Mouse (Mus musculus) T-helper 2 cell (primary cell): ENCODE data around the gene Gm5767.

ENCODE experiments used
- in situ Hi-C: fragments of 300-600 bp; cut with MboI, MseI; formaldehyde crosslinking; loops from one replicate; pipeline ENCODE4 v1.15.1; 2025; ENCODE audit warnings: high pct_unique_total_duplicates

Gene Gm5767

GRCm38 (mm10) chr16:8680470-8680869 lies at the start of gene Gm5767:
Gene Gm5767 (plus strand): TSS chr16:8680770.
- in situ Hi-C loops: no loop called here

GRCm38 (mm10) chr16:8631428-8631827 lies 49.1 kb upstream of the Gm5767 start:
- in situ Hi-C loops: no loop called here

GRCm38 (mm10) chr16:8636867-8637216 lies 43.7 kb upstream of the Gm5767 start:
- in situ Hi-C loops: no loop called here

- in situ Hi-C loops: no loop called here
Measured at GRCm38 (mm10) chr16:8637217-8638051, 43.1 kb upstream of the Gm5767 start, which contains the start of the genes Pmm2 and Tmem186. Gene Pmm2 (plus strand): TSS chr16:8637674. Gene Tmem186 (minus strand): TSS chr16:8637712.

- in situ Hi-C loops: no loop called here
Measured at GRCm38 (mm10) chr16:8638131-8638530, 42.4 kb upstream of the Gm5767 start.

GRCm38 (mm10) chr16:8639466-8640191 lies 40.9 kb upstream of the Gm5767 start:
- in situ Hi-C loops: no loop called here

- in situ Hi-C loops: no loop called here
Measured at GRCm38 (mm10) chr16:8643855-8644254, 36.7 kb upstream of the Gm5767 start.

GRCm38 (mm10) chr16:8645546-8645945 lies 35.0 kb upstream of the Gm5767 start:
- in situ Hi-C loops: no loop called here

GRCm38 (mm10) chr16:8650007-8650406 lies 30.6 kb upstream of the Gm5767 start:
- in situ Hi-C loops: no loop called here

- in situ Hi-C loops: no loop called here
Measured at GRCm38 (mm10) chr16:8655108-8655507, 25.5 kb upstream of the Gm5767 start.

- in situ Hi-C loops: no loop called here
Measured at GRCm38 (mm10) chr16:8655599-8655998, 25.0 kb upstream of the Gm5767 start.

- in situ Hi-C loops: no loop called here
Measured at GRCm38 (mm10) chr16:8656256-8656655, 24.3 kb upstream of the Gm5767 start.

- in situ Hi-C loops: no loop called here
Measured at GRCm38 (mm10) chr16:8658349-8658748, 22.2 kb upstream of the Gm5767 start.

- in situ Hi-C loops: no loop called here
Measured at GRCm38 (mm10) chr16:8658764-8659163, 21.8 kb upstream of the Gm5767 start.

- in situ Hi-C loops: no loop called here
Measured at GRCm38 (mm10) chr16:8663022-8663421, 17.5 kb upstream of the Gm5767 start.

- in situ Hi-C loops: no loop called here
Measured at GRCm38 (mm10) chr16:8663606-8664539, 16.7 kb upstream of the Gm5767 start.

- in situ Hi-C loops: no loop called here
Measured at GRCm38 (mm10) chr16:8665367-8665766, 15.2 kb upstream of the Gm5767 start.

- in situ Hi-C loops: no loop called here
Measured at GRCm38 (mm10) chr16:8666452-8666851, 14.1 kb upstream of the Gm5767 start.

GRCm38 (mm10) chr16:8667261-8667660 lies 13.3 kb upstream of the Gm5767 start:
- in situ Hi-C loops: no loop called here

GRCm38 (mm10) chr16:8667814-8668213 lies 12.8 kb upstream of the Gm5767 start:
- in situ Hi-C loops: no loop called here

- in situ Hi-C loops: no loop called here
Measured at GRCm38 (mm10) chr16:8668386-8668785, 12.2 kb upstream of the Gm5767 start.

- in situ Hi-C loops: no loop called here
Measured at GRCm38 (mm10) chr16:8669432-8669831, 11.1 kb upstream of the Gm5767 start.
